Mouse (Mus musculus): ENCODE measurements around the gene Slc10a1.

DNA sequence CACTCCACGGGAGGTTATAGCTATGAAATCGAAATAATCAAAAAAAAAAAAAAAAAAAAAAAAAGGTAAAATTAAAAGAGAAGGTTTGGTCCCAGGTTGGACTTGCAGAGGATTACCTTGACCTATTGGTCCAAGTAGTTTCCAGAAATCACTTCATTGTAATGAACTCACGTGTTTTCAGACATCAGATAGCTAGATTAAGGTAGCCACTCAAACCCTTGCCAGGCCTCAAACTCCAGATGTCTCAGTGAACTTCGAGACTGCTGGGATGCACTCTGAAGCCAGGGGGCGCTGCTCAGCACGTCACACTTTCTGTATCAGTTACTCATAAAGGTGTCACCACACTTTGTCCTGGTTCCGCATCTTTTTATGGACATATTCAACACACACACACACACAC lies 50.7 kb downstream of the Slc10a1 start:
- TF ChIP-seq MEF2A (IDR thresholded peaks at IDR 0.05; ENCODE audit: borderline replicate concordance, low read depth, low read length) (no peak), CTCF (conservative IDR thresholded peaks at IDR 0.05 in 1 of 2, IDR thresholded peaks at IDR 0.05 in 1 of 2; ENCODE audit: low read depth in 2 of 2, low read length in 2 of 2) (peak; percentile 49 to 75), BHLHE40 (IDR thresholded peaks at IDR 0.05; ENCODE audit: low read depth, low read length) (peak; percentile 15; the same call in 1 of the 2 replicates), ETS1 (conservative IDR thresholded peaks at IDR 0.05; ENCODE audit: low read depth, low read length) (no peak), GABPA (IDR thresholded peaks at IDR 0.05; ENCODE audit: insufficient replicate concordance, low read depth, low read length) (no peak)
